Mouse (Mus musculus) urinary bladder, adult 2 months (tissue): ENCODE measurements around the gene Sipa1l3. TPM values are rescaled to one million over a fixed set of nuclear protein-coding genes. Genes with fewer than 3 reads are reported as not detected.

ENCODE experiments used
- DNase-seq: peaks from one replicate; pipeline ENCODE4 v3.0.0; 2022; ENCODE audit warnings: low spot score
- polyA plus RNA-seq: library from polyadenylated mRNA; depleted of rRNA; stranded (reverse); fragments of >200 nt; gene quantifications from 2 replicates; pipeline ENCODE4 v1.2.3, GENCODE M21; 2012

Sipa1l3 gene
- polyA plus RNA-seq, 1 experiment, result 18.4 TPM

- no peak for DNase-seq
Observed at GRCm38 (mm10) chr7:29411216-29411816, 107.1 kb downstream of the Sipa1l3 start.

GRCm38 (mm10) chr7:29410402-29410801 lies 108.0 kb downstream of the Sipa1l3 start:
- DNase-seq, result no peak

GRCm38 (mm10) chr7:29406855-29407254 lies 111.6 kb downstream of the Sipa1l3 start:
- DNase-seq, result no peak

- DNase-seq, result no peak
Observed at GRCm38 (mm10) chr7:29404126-29404525, 114.3 kb downstream of the Sipa1l3 start.

GRCm38 (mm10) chr7:29402015-29402414 lies 116.4 kb downstream of the Sipa1l3 start:
- no peak for DNase-seq

GRCm38 (mm10) chr7:29400451-29400850 lies 118.0 kb downstream of the Sipa1l3 start:
- no peak for DNase-seq

GRCm38 (mm10) chr7:29399056-29399455 lies 119.4 kb downstream of the Sipa1l3 start:
- no peak for DNase-seq

- DNase-seq, result no peak
Observed at GRCm38 (mm10) chr7:29397486-29397885, 121.0 kb downstream of the Sipa1l3 start.

- DNase-seq, result no peak
Observed at GRCm38 (mm10) chr7:29396943-29397340, 121.5 kb downstream of the Sipa1l3 start.

- no peak for DNase-seq
Observed at GRCm38 (mm10) chr7:29396216-29396942, 122.1 kb downstream of the Sipa1l3 start.

GRCm38 (mm10) chr7:29395179-29395578 lies 123.3 kb downstream of the Sipa1l3 start:
- DNase-seq, result no peak

GRCm38 (mm10) chr7:29393292-29393691 lies 125.1 kb downstream of the Sipa1l3 start:
- DNase-seq, result no peak

GRCm38 (mm10) chr7:29392805-29393204 lies 125.6 kb downstream of the Sipa1l3 start:
- no peak for DNase-seq

- DNase-seq, result no peak
Observed at GRCm38 (mm10) chr7:29391761-29392512, 126.5 kb downstream of the Sipa1l3 start.

- DNase-seq, result no peak
Observed at GRCm38 (mm10) chr7:29391112-29391760, 127.2 kb downstream of the Sipa1l3 start.

- DNase-seq, result no peak
Observed at GRCm38 (mm10) chr7:29390234-29390633, 128.2 kb downstream of the Sipa1l3 start.

GRCm38 (mm10) chr7:29387524-29388068 lies 130.8 kb downstream of the Sipa1l3 start:
- no peak for DNase-seq

GRCm38 (mm10) chr7:29386349-29386748 lies 132.1 kb downstream of the Sipa1l3 start:
- no peak for DNase-seq

- DNase-seq, result no peak
Observed at GRCm38 (mm10) chr7:29385791-29386190, 132.7 kb downstream of the Sipa1l3 start.

GRCm38 (mm10) chr7:29383255-29383654 lies 135.2 kb downstream of the Sipa1l3 start:
- DNase-seq, result peak; percentile 73

GRCm38 (mm10) chr7:29381466-29382040 lies 136.9 kb downstream of the Sipa1l3 start:
- no peak for DNase-seq

GRCm38 (mm10) chr7:29374054-29374453 lies 144.4 kb downstream of the Sipa1l3 start:
- no peak for DNase-seq
